Mouse (Mus musculus) left cerebral cortex, adult 8-10 months (tissue): Measurements from ENCODE around the gene 4632433K11Rik. TPM values are rescaled to one million over a fixed set of nuclear protein-coding genes. Genes with fewer than 3 reads are reported as not detected.
A peak's percentile ranks its signal among the peaks of the same experiment; 100 is the strongest.
"Not testable (repeated sequence)": the region's sequence is repeated elsewhere in the genome, so short reads cannot be mapped to it uniquely, and the experiment has no call there.

ENCODE experiments used
- DNase-seq, 2 experiments: peaks; one replicate each; pipeline ENCODE4 v3.0.0; 2022; ENCODE audit warnings: low spot score in 2 of 2
- total RNA-seq, 4 experiments: library from RNA; stranded (reverse); gene quantifications; 2 replicates each; pipeline ENCODE4 v1.2.4; 2022

4632433K11Rik gene
- 1 to 10 TPM in 1 of 4 experiments, not detected in 3; 1.5 TPM for total RNA-seq

DNA sequence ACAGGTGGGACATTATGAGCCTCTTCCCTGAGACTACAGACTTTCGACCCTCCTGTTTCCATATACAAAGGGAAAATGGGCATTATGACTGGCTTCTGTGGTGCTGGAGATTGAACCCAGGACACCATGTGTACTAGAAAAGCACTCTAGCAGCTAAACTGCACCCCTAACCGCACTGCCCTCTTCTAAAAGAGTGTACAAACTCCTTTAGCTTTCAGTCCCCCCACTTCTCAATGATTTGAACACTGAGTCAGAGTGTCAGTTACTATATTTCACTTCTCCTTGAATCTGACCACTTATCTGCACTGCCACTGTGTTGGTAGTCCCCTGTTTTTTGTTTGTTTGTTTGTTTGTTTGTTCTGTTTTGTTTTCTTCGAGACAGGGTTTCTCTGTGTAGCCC is at the start of gene 4632433K11Rik:
4632433K11Rik (plus strand) TSS at position 301 of the 400 bp plus-strand sequence.
- no peak for DNase-seq

DNA sequence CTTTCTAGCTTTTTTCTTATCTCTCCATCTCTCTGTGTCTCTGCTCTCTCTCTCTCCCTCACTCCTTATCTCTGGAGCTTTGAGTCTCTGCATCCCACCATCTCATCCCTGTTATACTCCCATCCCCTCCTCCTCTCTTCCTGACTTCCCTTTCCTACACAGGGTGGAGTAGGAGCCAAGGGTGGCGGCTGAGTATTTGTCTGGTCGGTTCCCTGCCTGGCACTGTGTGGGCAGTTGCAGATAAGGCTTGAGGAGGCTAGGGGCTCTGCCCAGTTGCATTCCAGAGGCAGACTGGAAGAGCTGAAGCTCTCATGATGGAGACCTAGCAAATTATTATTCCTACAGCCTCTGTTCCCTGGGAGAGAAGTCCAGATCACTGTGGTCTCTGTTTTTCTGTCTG is 45.7 kb upstream of the 4632433K11Rik start:
- no peak for DNase-seq

DNA sequence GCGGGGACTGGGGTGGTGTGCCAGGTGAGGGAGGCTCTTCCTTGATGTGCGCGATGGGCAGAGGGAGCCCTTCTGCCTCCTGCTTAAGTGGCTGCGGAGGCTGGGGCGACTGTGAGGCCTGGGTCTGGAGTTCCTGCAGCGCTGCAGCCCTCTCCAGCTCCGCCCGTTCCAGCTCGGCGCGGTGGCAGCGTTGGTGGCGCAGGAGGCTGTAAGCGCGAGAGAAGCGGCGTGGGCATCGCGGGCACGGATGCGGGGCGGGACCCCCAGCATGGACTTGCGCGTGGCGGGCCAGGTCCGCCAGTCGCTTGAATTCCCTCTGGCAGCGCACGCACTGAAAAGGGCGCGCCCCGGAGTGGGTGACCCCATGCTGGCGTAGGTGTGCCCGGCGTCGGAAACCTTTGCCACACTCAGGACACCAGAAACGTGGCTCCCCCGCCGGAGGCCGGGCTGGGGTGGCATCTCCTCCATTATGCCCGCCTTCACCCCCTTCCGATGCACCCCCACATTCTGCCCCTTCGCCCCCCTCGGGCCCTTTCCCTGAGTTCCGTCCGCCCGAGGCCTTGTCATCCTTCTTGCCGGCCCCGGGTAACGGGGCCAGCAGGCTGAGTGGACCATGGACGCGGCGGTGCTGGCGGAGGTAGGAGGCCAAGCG is 40.4 kb upstream of the 4632433K11Rik start:
- peak in 1 of 2 experiments; percentile 23 for DNase-seq

DNA sequence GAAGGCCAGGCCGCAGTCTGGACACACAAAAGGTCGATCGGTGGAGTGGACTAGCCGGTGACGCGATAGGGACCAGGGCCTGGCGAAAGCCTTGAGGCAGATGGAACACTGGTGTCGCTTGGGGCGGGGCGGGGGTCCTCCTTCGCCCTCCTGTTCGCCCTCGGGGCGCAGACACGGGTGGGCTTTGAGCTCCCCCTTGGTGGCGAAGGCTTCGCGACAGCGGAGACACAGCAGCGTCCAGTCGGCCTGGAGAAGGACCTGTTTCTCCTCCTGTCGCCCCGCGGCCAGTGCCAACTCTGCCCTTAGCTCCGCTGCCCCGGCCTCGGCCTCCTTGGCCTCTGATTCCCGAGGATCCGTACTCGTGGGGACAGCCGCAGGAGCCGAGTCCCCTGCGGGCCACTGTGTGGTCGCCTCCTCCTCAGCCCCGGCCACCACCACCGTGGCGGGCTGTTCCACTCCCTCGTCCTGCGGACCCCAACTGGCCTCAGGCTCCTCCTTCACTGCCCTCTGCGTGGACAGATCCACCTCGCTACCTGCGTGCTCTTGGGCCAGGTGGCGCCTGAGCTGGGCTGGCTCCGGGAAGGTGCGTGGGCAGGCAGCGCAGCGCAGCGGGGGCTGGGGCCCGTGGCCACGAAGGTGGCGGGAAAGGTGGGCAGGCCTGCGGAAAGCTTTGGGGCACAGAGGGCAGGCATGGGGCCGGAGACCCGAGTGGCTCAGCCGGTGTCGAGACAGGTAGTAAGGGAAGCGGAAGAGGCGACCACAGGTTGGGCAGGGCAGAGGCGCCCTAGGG is 39.7 kb upstream of the 4632433K11Rik start:
- peak in 1 of 2 experiments; percentile 12 for DNase-seq

DNA sequence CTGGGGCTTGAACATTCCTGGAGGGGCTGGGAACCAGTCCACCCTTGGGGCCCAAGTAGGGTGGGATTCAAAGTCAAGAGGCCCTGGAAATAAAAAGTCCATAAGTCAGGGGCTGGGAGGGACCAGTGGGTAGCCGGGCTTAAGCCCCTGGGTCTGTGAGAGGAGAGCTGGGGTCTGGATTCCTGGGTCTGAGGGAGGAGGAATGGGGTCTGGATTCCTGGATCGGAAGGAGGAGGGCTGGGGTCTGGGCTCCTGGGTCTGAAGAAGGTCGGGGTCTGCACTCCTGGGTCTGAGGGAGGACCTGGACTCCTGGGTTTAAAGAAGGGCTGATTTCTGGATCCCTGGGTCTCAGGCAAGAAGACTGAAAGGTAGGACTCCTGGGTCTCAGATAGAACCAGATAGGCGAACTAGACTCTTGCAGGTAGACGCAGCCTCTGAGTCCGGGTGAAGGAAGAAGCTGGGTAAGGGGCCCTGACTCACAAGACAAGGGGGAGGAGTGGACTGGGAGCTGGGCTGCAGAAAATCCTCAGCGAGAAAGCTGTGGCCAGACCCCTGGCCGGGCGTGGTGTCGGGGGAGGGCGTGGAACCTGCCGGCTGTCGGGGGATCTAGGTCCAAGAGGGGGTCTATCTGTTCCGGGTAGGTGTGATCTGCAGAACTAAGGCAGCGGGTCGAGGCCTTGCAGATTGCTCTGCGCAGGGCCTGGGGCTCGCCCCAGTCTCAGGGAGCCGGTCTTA is 38.5 kb upstream of the 4632433K11Rik start:
- DNase-seq: peak in 1 of 2 experiments; percentile 21

DNA sequence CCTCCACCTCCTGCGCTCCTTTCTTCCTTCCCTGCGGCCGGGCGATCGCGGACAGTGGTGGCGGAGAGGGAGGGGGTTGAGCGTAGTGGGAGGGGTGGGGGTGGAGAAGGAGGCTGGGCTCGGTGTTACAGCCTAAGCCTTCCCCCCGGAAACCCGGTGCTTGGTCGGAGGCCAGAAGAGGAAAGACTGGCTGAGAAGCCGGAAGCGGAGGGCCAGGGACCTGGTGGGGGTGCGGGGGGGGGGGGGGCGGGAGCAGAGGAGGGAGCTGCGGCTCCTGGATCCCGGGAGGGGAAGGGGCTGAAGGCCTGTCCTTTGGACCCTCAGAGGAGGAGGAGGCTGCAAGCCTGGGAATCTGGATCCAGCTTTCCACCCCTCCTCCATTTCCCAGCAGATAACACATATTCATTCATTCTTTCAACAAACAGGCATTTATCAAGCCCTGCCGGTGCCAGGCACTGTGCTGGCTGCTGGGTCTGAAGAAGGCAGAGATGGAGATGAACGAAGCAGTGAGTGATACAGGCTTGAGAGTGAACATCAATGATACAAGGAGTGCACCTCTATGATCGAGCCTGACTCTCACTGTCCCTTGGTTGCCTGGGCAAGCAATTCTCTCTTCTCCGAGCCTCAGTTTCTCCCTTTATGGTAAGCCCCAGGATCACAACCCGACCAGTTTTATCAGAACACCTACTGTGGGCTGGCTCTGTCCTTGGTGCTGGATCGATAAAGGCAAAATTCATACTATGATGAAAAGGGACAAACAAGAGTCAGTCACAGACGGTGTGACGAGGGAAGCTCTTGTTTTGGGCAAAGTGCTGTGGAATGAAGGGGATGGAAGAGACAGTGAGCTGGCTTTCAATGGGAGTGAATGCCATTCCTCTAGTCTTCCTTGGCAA is 37.7 kb upstream of the 4632433K11Rik start, which contains the start of gene Zfp579:
Zfp579 (minus strand) TSS at position 156 of the 893 bp plus-strand sequence.
- peak; percentile 82 to 92 for DNase-seq

DNA sequence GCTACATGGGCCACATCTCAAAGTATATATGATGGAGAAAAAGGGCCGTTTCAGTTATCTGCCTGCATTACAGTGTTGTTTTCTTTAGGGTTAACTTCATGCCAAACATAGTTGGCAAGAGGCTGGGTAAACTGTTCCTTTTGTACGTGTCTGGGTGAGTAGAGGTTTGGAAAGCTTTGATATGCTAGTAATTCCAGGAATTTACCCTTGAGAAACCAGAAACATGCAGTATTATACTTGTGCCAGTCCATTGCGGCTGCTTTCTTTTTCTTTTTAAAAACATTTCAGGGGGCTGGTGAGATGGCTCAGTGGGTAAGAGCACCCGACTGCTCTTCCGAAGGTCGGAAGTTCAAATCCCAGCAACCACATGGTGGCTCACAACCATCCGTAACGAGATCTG is 37.0 kb upstream of the 4632433K11Rik start:
- DNase-seq: no peak

DNA sequence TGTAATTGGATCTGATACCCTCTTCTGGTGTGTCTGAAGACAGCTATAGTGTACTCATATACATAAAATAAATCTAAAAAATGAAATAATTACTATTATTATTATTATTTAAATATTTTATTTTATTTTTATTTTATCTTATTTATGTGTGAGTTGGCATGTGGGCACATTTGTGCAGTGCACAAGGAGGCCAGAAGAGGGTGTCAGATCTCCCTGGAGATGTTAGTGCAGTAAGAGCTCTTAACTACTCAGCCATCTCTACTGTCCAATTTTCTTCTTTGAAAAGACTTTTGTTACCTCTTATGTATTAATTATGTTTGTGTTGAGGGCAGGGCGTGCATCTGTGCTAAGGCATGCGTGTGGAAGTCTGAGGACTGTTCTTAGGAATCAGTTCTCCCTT is 34.0 kb upstream of the 4632433K11Rik start:
- no peak for DNase-seq

DNA sequence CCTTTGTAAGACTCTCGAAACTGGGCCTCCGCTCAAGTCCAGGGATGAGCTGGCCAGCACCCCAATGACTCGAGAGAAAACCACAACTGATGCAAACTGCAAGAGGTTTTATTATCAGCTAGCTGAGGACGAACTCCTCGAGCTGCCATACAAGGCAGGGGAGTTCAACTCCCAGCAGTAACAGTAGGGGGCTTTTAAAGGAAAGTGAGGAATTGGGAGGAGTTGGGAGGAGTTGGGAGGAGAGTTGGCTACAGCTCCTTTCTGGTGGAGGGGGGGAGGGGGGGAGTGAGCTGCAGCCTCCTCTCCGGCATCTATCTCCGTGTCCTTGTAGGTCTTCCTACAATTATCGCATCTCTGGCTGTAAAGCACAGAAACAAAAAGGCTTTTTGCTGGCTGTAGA is 31.0 kb upstream of the 4632433K11Rik start:
- not testable (repeated sequence) for DNase-seq

DNA sequence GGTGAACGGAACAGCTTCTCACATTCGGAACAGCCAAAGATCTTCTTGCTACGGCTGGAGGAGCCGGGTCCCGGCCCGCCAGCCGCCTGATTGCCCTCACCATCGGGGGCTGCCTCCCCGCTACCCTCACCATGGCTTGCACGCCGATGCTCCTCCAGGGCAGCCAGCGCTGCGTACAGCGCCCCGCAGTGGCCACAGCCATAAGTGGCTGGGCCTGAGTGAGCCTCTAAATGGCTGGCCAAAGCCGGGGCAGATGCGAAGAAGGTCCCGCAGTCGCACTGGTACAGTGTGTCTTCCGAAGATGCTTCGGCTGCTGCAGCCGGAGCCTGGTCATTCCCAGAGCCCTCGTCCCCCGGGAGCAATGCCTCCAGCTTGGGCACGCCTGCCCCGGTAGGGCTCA is 25.7 kb upstream of the 4632433K11Rik start:
- no peak for DNase-seq

DNA sequence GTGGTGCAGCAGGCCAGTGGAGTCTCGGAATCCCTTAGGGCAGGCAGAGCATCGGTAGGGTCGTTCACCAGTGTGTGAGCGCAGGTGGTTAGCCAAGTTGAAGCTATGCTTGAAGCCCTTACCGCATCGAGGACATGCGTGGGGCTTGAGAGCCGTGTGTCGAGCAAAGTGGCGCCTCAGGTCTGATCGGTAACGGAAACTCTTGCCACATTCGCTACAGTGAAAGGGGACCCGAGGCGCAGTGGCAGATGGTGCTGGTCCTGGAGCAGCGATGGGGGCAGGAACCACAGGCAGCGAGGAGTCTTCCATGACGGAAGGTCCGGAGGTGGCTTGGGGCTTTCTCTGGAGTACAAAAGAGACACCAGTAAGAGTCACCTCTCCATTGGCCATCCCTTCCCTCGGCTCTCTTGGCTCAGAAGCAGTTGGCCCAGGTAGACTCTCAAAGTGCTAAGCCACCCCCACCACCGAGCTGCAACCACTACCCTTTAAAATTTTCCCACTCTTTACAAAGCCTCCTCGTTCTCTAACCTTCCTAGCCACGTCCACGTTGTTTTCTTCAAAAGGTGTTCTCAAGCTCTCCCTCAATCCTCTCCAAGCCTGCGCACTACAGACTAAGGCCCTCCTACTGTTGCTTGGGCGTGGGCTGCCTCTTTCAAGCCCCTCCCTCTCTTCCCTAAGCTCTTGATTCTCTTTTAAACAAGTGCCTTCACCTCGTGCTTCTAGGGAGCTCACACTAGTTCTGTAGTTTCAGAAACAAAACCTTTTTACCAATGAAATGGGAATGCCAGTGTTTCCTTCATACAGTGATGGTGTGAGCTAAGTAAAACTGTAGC is 21.0 kb upstream of the 4632433K11Rik start:
- no peak for DNase-seq

DNA sequence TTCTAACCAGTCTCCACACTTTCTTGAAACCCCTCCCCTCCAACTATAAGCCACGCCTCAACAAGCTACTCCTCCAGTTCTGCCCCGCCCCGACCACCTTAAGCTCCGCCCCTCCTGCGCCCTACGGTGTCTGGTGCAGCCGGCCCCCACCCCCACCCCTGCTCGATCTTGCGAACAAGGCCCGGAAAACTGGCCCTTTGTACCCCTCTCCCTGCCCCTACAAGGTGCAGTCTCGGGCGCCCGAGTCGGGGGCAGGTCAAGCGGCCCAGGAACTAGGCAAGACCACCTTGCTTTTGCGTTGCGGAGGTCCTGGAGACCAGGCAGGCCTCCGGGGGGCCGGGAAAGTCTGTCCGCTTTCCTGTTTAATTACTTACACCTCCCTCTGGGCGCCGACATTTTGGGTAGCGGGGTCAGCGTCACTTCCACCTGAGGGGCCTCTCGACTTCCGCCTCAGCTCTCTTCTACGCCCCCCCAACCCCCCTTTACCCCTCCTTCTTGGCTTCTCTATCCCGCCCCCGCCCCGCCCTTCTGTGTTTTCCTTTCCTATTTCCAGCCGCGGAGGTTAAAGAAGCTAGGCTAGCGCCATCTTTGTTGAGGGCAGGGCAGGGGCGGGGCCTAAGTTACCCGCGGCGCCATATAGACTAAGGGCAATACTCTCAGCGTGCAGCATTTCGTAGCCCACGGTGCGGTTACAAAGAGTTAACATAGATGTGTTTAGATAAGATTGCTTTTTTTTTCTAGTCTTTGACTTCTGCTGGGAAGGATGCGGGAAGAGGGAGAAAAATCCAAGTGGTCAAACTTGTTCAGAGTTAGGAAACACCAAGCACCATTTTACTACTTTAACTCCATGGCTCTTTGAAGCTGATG is 19.4 kb upstream of the 4632433K11Rik start, which contains the start of the genes Zfp524 and Fiz1:
Zfp524 (plus strand) TSS at position 165 of the 867 bp plus-strand sequence.
Fiz1 (minus strand) TSS at position 447 of the 867 bp plus-strand sequence.
- peak; percentile 95 to 96 for DNase-seq

DNA sequence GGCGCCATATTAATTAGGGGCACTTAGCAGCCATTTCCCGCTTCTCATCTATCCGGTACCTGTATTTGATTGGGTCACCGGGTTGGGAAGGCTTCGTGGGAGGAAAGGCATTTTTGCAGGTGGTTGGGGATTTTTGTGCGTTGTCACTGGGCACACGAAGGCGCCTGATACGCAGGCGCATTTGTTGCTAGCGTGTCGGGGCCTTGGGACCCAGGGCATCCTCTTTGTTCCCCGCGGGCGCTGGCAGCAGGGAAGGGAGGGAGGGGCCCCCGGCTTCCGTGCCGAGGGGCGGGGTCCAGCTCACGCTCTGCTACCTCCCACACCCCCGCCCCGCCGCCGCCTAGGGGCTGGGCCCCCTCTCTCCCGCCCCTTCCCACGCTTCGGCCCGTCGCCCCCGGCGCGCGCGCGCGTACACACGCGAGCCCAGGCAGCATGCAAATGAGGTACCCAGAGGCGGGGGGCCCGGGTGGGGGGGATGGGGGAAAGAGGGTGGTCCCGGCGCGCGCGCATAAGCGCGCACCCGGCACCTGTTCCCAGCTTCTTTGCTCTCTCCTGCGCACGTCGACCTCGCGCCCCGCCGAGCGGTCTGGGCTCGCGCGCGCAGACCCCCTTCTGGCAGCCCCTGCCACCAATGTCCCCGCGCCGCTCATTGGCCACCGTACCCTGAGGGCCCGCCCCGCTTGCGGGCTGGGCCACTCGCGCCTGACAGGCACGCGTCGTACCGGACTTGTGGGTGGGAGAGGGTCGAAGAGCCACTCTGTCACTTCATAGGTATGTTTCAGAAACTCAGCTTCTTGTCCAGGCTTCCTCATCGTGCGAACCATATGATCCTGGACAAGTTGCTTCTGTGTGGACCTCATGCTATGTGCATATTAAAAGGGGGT is 18.6 kb upstream of the 4632433K11Rik start, which contains the start of gene Gm44973:
Gm44973 (plus strand) TSS at position 379 of the 884 bp plus-strand sequence.
- DNase-seq: peak; percentile 82 to 93

DNA sequence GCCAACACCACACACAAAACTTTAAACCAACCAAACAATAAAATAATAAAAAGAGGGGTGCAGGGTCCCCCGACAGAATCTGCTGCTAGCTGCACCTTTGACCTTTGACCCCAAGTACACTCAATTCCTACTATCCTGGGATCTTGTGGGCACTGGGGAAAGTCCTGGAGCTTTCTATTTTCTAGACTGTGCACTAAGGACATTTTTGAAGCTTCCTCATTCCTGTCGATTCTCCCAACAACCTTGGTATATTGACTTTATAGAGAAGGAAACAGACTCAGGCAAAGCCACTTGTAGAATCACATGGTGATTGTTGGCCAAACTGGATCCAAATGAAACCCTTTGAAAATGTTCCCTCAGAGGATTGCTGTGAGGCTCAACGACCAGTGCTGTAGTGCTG is 17.9 kb upstream of the 4632433K11Rik start:
- no peak for DNase-seq

DNA sequence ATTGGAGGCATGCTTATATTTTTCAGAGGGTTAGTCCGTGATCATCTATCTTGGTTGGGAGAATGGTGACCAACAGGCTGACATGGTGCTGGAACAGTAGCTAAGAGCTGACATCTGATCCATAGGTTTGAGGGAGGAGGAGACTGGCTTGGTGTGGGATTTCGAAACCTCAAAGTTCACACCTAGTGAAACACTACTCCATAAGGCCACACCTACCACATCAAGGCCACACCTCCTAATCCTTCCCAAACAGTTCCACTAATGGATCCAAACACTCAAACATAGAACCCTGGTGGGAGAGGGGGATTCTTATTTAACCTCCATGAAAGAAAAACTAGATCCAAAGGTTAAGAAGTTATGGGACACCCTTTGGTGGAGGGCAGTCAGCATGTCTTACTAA is 17.0 kb upstream of the 4632433K11Rik start:
- no peak for DNase-seq

DNA sequence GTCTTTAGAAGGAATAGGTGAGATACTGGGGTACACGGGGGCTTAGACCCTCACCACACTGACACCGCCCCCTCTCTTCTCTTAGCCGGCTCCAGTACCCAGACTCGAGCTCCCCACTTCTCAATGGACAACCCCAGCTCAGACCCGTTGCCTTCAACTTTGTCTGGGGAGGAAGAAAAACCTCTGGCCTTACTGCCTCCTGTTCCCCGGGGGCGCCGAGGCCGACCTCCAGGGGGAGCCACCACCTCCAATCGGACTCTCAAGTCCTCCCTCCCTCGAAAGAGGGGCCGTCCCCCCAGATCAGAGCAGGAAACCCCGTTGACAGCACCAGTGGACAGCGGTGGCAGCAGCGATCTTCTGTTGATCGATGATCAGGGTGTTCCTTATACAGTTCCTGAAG is 16.6 kb upstream of the 4632433K11Rik start:
- peak in 1 of 2 experiments; percentile 34 for DNase-seq

DNA sequence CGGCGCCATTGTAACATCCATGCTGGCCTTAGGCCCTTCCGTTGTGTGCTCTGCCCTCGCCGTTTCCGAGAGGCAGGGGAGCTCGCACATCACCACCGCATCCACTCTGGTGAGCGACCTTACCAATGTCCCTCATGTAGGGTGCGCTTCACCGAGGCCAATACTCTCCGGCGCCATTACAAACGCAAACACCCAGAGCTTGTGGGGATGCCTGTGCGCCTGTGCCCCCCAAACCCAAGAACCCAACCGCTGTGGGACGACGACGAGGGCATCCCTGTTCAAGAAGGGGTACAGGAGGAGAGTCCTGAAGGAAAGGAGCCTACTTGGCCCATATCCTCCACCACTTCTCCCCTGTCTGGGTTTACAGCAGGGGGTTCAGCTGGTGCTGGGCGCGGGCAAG is 16.0 kb upstream of the 4632433K11Rik start:
- no peak for DNase-seq

DNA sequence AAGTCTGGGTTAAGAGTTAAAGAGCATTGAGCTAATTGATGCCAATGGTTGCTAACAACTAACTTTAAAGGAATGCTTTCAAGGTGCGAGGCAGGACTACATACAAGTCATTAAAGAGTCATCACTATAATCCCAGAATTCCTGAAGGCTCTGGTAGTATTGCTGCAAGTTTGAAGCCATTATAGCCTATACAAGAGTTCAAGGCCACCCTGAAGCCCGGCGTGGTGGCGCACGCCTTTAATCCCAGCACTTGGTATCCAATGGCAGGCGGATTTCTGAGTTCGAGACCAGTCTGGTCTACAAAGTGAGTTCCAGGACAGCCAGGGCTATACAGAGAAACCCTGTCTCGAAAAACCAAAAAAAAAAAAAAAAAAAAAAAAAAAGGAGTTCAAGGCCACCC is 14.3 kb upstream of the 4632433K11Rik start:
- DNase-seq: not testable (repeated sequence)
